Mouse (Mus musculus) spleen, adult 2 months (tissue): ENCODE data around the gene Col27a1.

Experiments used
- CTCF ChIP-seq: fragments of 200-500 bp; IDR thresholded peaks from 2 replicates; pipeline ENCODE4 v1.5.1; 2011; ENCODE audit warnings: mild to moderate bottlenecking, inconsistent platforms; ENCODE audit not compliant: insufficient read depth, insufficient read length, insufficient replicate concordance; ENCODE audit errors: extremely low read depth
- POLR2A ChIP-seq: fragments of 200-500 bp; IDR thresholded peaks from 2 replicates; pipeline ENCODE4 v1.6.1; 2011; ENCODE audit warnings: low read depth, low read length, inconsistent platforms

- TF ChIP-seq POLR2A (no peak), CTCF (no peak)
These were observed 22.2 kb upstream of the Col27a1 start for GRCm38 (mm10) chr4:63191641-63192040.
